Mouse (Mus musculus) cerebellum, postnatal 25 days (tissue): ENCODE results near the gene Spats2l.

Experiments used
- DNase-seq, 2 experiments: peaks; one replicate each; pipeline ENCODE4 v3.0.0; 2021; ENCODE audit warnings: mixed read lengths in 2 of 2

The Spats2l gene

DNA sequence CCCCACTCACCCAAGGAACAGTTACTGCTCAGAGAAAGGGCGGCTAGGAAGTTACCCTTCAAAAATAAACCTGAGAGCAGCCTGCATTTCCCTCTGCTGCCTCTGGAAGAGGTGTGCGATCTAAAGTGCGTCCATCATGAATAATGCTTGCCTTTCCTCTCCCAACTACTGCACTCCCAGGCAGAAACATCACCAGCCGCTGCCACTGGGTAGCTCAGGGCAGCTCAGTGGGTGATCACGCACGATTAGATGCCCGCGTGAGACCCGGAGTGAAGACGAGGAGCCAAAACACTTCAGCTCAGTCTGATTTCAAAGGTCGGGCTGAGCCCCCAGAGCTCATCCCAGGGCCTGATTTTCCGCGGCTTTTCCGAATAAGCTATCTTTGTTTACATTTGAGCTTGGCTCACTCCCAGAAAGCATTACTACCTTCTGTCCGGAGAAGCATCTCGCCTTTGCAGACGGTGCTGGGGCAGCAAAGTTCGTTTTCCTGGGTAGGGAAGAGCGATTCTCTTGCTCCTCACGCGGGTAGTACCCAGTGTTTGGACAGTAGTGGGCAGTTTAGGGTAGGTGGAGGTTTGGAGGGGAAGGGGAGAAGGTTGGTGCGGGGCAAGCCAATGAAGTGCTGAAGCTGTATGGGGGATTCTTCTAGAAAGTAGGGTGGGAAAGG, at the start of gene Spats2l:
Spats2l (plus strand) TSS at position 162 of the 667 bp plus-strand sequence.
- DNase-seq, result peak in 1 of 2 experiments; percentile 27

DNA sequence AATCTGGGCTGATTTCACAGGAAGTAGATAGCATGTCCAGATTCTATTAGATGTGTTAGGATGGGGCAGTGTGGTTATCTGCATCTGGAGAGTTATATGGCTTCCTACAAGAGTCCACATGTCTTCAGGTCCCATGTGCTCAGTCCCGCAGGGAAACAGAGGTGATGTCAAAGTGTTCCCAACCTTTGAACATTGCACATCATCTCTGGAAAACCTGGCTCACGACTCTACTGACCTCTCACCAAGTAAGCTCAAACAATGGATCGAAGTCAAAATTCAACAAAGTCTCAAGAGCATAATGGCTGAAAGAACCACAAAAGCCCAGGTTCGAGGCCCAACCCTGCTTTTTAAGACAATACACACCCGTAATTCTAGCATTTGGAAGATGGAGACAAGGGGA, 48.7 kb upstream of the Spats2l start:
- no peak for DNase-seq

DNA sequence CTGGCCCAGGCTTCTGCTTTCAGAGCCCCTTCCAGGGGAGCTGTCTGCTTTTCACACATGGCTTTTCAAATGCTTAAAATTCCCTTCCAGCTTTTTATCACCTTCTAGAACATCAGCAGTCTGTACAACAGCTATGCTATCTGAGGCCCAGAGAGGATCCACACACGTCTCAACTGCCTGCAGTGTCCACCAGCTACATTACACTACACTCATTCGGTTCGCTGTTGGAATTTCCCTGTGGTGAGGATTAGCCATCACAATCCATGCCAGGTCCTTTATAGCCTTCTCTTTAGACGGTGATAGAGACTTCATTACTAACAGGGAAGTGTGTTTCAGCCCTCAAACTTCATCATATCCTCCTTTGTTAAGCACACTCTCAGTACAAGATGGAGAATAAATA, 38.1 kb upstream of the Spats2l start:
- DNase-seq, result no peak

DNA sequence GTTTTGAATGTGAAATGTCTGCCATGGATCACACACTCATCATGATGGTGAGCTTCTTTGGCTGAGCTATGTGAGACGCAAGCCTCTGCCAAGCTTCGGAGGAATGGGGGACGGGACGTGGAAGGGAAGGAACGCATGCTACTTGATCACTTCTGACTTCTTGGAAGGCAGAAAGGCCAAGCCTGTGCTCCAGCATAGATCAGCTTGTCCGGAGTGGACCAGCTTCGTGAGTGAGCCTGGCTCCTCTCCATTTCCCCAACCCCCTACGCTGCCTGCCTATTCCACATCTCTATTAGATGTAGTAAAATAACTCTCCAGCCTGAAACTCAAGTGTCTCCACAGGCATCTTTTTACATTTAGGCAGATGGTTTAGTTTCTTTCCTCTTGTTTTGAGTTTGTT, 32.2 kb upstream of the Spats2l start:
- DNase-seq, result no peak

DNA sequence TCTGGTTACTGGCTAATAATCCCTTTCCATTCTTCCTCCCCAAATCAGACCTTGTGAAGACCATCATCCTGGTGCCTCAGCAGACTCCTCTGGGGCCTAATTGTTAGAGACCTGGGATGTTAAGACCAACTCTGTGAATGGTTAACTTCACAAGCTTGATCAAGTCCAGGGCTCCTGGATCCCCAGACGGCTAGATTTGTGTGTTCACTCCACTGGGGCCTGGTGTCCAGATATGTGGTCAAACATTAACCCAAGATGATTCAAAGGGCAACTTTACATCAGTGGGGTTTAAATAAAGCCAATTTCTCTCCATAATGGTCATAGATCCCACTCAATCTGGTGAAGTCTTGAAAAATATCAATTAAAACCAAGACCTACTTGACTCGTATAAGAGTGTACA, 31.7 kb upstream of the Spats2l start:
- DNase-seq, result no peak

DNA sequence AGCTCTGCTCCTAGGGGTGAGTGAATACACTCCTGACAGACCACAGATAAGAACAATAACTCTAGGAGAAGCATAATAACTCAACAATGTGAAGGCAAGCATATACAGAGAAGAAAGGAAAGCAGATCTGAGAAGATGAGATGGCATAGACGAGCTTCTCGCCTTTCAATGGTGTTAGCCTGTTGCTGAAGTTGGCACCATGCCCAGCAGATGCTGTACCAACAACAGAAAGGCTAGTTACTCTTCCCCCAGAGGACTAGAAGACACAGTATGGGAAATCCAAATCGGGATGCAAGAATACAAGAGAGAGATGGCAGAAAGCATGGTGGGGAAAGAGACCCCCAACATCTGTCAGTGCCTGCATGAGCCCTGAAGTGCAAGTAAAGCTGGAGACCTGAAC, 22.2 kb upstream of the Spats2l start:
- peak in 1 of 2 experiments; percentile 6 for DNase-seq

DNA sequence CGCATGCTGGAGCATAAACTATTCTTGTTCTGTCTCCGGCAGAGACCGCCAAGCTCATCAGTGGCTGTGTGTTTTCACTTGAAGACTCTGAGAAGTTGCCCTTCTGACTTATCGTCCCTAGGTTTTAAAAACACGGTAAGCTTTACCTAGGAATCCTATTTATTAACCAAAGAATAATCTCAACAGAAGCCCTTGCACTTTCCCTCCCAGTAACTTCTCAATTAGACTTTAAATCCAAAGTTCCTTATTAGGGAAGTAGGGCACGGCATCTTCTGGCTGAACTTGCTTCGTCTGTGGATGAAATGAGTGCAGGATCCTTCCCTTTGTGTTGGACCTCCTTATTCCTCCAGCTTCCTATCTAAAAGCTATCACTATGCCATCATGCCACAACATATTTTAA, 7.6 kb upstream of the Spats2l start:
- no peak for DNase-seq

DNA sequence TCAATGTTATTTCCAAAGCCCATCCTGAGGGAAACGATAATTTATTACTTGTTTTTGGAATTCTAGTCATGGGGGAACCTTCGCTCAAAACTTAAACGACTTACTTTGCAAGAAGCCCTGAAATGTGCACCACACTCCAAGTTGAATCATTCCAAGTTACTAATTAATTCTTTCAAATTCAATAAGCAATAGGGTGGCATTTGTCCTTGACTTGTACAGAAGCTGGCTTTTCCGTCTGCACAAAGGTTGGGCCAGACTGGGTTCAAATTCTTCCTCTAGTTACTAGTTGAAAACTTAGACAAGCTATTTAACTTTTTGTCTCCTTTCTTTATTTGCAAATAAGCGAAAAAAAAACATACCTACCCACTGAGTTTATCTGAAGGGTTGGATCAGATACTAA, 636 bp upstream of the Spats2l start:
- no peak for DNase-seq

DNA sequence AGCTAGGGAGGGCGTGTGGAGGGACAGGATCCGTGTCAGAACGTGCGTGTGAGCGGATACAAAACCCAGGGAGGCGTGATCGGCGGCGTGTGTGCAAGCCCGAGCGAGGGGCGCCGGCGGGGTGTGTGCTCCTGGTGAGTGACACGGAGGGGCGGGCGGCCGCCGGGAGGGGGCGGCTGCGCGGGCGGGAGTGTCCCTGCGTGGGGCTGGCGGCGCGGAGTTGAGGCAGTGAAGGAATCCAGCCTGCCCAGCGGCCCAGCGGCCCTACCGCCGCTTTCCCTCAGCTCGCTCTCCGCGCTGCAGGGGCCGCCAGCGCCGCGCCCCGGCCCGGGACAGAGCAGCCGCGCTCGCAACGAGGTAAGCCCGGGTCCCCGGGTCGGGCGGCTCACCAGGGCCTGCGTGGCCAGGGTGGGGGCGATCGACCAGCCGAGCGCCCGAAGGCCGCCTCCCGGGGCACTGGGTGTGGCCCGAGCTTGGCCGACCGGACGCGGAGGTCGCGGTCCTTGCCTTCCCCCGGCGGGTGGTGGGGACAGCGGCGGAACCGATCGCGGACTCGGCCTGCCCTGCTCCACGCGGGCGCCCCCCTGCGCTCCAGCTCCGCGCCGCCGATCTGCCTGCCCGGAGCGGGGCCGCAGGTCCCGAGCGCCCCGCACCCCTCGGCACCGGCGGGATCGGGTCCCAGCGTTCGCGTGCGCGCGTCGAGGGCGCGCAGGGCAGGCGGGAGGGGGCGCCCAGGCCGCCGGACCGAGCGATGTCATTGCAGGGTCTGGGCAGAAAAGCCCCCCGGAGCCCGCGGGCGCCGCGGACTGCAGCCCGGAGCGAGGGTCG, 920 bp downstream of the Spats2l start:
- DNase-seq, result peak; percentile 49 to 64

DNA sequence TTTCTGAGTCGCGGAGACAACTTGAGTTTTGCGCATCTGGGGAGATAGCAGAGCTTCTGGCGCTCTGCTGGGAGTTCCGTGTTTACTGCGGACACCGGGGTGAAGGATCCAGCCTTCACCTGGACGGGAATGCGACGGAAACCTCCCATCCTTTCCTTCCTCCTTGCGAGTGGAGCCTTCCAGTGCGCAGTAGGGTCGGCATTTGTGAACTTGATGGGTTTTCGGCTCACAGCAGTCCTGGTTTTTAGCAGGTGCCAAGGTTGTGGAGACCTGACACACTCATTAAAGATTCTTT, 1.5 kb downstream of the Spats2l start:
- DNase-seq, result peak in 1 of 2 experiments; percentile 15

DNA sequence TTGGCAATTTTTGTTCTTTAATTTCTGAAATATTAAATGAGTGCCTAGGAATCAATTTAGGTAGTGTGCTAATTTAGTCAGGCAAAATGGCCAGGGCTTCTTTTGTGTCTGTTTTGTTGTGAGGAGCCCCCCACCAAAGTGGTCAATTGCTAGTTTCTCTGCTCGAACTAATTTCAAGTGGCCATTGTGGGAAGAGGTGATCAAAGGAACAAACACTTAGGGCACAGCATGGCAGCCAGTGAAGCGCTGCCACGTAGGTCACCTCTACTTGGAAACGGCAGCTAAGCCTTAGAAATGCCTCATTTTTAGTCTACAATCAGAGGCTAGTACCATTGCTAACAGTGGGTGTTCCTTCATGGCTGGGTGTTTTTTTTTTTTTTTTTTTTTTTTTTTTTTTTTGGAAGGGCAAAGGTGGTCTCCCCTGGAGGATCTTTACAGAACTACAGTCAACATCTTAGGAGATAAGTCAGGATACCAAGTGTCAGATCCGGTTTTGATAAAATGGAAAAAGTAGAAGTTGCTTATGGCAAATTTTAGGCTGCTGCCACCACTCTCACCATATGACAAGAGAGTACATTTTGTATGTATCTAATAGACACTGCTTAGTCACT, 2.8 kb downstream of the Spats2l start:
- DNase-seq, result no peak

DNA sequence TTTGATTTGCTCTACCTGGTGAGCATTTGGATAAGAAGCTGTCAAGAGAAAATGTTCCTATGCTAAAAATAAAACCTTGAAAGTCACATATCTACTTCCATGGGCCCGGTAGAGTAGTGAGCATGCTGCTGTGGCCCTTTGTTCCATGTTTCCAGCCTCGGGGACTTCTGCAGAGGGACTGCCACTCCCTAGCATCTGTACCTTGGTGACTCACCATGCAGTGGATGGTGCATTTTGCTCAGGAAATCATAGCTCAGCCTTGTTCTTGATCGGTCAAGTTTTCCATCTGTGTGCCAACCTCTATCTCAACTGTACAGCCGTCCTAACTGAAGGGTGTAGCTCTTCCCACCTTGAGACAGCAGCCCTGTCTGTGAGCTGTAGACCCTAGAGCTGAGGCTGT, 10.3 kb downstream of the Spats2l start:
- no peak for DNase-seq

DNA sequence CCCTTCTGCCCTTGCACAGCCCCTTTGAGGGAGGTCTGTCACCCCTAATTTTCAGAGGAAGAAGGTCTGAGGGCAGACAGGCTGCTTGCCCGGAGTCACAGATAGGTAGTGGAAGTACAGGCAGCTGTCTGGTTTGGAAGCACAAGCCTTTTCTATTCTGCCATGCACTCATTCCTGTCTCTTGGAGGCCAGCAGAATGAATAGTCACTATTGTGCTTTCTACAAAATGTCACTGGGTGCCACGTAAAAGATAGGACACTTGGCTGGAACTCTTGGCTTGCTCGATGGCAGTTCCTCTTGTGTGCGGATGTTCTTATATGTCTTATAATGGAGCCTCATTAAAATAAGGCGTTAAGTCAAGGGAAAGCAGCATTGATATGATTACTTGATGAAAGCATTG, 15.9 kb downstream of the Spats2l start:
- no peak for DNase-seq

DNA sequence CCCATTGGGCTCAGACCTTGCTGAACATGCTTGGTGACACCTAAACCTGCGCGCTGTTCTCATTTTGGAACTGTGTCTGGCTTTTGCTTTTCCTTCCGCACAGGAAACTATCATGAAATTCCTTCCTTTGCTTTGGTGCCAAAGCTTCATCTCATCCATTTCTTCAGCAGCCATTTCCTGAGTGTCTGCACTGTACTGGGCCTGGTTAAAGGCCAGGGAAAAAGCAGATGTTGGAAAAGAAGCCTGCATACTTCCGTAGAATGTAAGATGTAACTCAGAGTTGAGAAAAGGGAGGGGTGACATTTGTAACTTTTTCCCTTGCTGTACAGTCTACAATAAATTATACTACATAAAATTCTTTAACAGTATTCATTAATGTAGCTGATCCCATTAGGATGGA, 18.2 kb downstream of the Spats2l start:
- DNase-seq, result no peak

DNA sequence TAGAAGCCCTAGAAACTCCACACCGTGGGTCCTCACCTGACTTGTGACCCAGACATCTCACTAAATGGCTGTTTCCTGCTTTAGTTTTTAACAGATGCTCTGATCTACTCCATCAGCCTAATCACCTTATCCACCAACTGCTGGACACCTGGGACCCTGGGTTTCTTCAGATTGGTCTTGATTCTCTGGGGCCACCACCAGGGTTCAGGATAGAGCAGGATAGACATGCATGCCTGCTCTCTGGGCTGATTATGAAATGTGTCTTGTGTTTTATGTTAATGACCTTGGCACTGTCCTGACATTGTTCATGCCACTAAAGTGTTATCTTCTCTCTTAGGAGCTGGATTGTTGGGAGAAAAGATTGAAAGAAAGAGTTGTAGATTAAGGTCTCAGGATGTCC, 21.9 kb downstream of the Spats2l start:
- DNase-seq, result no peak

DNA sequence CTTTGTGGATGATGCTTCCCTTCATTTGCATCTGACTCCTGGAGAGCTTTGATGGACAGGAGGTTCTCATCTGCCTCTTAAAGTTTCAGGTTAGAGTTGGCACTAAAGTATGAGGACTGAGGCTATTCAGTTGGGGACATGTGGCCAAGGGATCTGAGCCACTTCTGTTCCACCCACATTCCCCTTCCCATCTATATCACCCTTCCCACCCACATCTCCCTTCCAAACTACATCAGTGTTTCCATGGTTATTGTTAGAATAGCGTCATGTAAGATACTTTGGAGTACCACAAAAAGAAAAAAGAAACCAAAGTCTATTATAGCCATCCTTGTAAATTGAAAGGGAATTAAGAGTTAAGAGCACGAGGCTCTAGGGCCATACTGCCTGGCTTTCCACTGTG, 25.4 kb downstream of the Spats2l start:
- no peak for DNase-seq

DNA sequence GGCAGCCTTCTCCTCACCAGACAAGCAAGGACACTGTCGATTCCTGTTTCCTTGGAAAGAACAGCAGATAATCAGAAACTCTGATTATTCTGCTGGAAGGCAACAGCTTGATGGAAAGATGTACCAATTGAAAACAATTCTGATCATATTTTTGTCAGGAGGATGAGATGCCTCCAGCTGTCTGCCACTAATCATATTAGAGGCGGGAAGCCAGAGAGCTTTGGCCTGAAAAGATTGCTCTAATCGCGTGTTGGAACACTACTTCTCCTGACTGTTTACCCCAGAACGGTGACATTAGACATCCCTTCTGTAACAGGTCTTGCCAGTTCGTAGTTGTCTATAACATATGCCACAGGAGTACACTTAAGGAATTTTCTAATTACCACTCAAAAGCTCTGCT, 26.9 kb downstream of the Spats2l start:
- no peak for DNase-seq

DNA sequence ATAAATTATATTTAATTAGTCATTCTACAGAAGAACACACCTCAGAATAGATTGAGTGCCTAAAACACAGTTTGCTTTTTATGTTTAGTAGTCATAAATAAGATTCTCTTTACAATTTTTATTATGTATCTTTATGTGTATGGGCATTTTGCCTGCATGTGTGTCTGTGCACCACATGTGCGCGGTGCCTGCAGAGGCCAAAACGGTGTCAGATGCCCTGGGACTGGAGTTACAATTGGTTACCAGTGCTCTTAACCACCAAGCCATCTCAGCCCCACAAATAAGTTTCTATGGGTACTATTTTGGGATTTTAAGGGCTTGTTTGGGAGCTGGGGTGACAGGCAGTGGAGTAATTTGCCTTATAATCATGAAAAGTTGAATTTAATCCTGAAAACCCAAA, 32.2 kb downstream of the Spats2l start:
- DNase-seq, result no peak

DNA sequence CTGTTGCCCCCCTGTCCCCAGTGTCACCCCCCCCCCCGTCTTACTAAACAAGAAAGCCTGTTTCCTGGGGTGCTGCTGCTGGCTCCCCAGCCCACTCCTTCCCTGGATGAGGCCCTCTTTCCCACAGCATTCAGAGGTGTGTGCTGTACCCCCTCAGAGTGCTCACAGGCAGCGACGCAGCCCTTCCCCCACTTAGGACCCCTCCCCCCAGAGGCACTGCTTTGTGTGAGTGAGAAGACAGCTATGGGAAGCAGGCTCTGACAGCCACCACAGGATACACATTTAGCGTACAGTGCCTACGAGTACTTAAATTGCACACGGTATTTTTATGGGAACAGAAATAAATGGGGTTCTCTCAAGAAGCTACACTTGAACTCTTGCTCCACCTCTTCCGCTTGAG, 33.9 kb downstream of the Spats2l start:
- DNase-seq, result no peak

DNA sequence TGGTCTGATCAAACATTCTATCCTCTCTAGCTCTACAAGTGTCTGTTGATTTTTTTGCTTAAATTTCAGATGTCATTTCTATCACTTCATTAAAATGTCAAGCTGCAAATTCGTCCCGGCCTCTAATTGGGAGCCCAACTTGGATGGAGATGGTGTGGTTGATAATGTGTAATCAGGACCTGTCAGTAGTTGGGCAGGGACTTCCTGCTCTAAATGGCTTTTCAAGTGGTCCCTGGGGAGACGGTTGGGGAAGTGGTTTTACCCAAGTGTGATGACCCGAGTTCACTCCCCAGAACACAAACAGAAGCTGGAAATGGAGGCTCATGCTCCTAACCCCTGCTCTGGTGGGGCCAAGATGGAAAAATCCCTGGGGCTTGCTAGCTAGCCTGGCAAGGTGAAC, 36.3 kb downstream of the Spats2l start:
- DNase-seq, result no peak

DNA sequence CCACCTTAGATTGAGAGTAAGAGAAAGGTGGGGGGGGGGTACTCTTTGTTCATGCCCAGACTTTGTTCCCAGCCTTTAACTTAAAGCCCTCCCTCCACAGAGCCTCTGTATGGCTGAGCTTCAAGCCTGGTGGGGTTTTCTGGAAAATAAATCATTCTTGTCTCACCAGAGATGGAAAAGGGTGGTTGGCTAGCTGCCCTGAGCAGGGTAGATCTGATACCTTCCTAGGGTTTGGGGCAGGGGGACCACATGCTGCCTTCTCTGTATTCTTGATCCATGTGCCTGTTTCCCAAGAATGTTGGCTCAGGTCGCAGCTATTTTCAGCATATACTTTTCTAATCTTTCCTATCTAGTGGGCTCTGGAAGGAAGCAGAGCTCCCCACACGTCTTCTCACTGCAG, 43.1 kb downstream of the Spats2l start:
- DNase-seq, result no peak

DNA sequence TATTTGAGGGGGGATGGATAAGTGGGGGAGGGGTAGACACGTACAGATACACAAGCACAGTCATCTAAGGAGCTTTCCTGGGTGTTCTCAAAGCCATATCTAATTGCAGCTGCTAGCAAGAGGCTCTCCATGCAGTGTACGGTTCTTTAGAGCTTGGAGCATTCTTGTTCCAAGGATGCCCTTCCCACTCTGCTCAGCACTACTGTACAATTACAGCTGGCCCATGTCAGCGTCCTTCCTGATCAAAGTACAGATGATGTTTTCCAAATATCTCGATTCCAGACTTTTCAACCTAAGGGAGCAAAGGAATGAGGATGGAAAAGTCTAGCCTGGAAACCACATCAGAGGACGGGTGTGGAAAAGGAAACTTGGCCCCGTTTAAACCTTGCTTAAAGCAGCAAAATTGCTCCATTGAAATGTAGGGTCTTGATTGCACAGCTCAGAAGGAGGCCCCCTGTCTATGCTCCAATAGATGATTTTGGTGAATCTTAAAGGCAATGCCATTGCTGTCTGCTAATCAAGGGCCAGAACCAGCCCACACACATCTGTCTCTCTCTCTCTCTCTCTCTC, 46.6 kb downstream of the Spats2l start:
- no peak for DNase-seq

DNA sequence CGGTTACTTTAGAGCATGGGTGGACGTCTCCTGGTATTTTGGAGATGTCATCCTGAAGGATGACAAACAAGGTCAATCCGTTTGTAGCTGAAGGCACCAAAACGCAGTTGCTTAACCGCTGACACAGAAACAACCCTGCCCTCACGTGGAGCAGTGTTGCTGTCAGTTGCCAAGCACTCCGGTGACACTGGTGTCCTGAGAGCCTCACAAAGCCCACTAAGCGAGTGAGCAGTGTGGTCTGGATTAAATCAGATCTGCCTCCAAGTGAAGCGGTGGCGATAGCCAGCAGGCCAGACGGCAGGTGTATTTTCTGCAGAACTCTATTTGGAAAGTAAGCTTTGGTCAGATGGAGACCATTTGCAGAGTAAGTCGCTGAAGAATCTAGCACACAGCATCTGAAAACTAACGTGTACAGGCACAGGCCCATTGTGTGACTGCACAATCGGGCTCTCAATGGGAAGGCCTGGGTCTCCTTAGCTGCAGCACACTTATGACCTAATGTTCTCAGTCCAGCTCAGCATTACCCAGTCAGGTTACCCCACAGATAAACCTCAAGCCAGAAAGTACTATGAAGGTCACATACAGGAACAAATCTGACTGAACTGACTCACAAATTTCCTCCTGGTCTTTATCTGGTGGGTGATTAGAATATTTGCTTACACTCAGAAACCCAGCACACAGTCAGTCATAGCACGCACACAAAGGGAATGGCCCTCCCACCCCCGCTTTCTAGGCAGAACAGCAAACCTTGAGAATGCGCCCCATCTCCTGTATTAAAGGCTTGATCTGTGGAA, 51.2 kb downstream of the Spats2l start:
- no peak for DNase-seq
